Mouse (Mus musculus) limb, embryonic 15.5 days (tissue): ENCODE results near the gene Plb1. TPM values are rescaled to one million over a fixed set of nuclear protein-coding genes. Genes with fewer than 3 reads are reported as not detected.

Experiments used
- ATAC-seq: fragments of 200-750 bp; cut with Nextera tagmentation; 2 replicates; pipeline ENCODE4 v1.8.0; 2017; ENCODE audit warnings: low read depth, moderate TSS enrichment; ENCODE audit not compliant: insufficient number of reproducible peaks, low FRiP score, low TSS enrichment
- H3K27ac ChIP-seq: fragments of 300-500 bp; sonication (generic); 2 replicates; pipeline ENCODE4 v1.5.1; 2015; ENCODE audit warnings: moderate library complexity, mild to moderate bottlenecking, inconsistent platforms
- H3K27me3 ChIP-seq: fragments of 300-500 bp; sonication (generic); 2 replicates; pipeline ENCODE4 v1.6.1; 2015; ENCODE audit warnings: inconsistent platforms
- H3K36me3 ChIP-seq: fragments of 300-500 bp; sonication (generic); 2 replicates; pipeline ENCODE4 v1.6.1; 2015; ENCODE audit warnings: inconsistent platforms
- H3K4me1 ChIP-seq: fragments of 300-500 bp; sonication (generic); 2 replicates; pipeline ENCODE4 v1.6.1; 2015; ENCODE audit warnings: inconsistent platforms
- H3K4me2 ChIP-seq: fragments of 300-500 bp; sonication (generic); 2 replicates; pipeline ENCODE4 v1.6.1; 2015; ENCODE audit warnings: mild to moderate bottlenecking, inconsistent platforms
- H3K4me3 ChIP-seq: fragments of 300-500 bp; sonication (generic); 2 replicates; pipeline ENCODE4 v1.5.1; 2015; ENCODE audit warnings: mild to moderate bottlenecking, inconsistent platforms
- H3K9ac ChIP-seq: fragments of 300-500 bp; sonication (generic); 2 replicates; pipeline ENCODE4 v1.6.1; 2015; ENCODE audit warnings: inconsistent platforms
- H3K9me3 ChIP-seq: fragments of 300-500 bp; sonication (generic); 2 replicates; pipeline ENCODE4 v1.6.1; 2016; ENCODE audit warnings: inconsistent platforms
- WGBS: fragments of 180-500 bp; shearing (Covaris S2); methylation state at CpG from one replicate; pipeline ENCODE4 v1.1.7; 2015; 5-methylcytosine and 5-hydroxymethylcytosine counted together
- polyA plus RNA-seq: library from polyadenylated mRNA; unstranded; fragments of >200 nt; fragmentation: Nextera tagmentation; extraction: Ambion mirVana; gene quantifications from 2 replicates; pipeline ENCODE4 v1.2.1, GENCODE M21; 2015

The Plb1 gene
- polyA plus RNA-seq, 1 experiment from 2014 or later: 1.0 TPM

GRCm38 (mm10) chr5:32261251-32261650 is 28.7 kb downstream of the Plb1 start:
- Histone ChIP-seq H3K36me3 (no peaks in the 10 kb centered on the region), H3K4me1 (no peaks in the 10 kb centered on the region), H3K9ac (no peak overlapping the region), H3K4me3 (no peak overlapping the region), H3K27ac (no peak overlapping the region), H3K4me2 (no peak overlapping the region), H3K9me3 (no peaks in the 10 kb centered on the region), H3K27me3 (no peaks in the 10 kb centered on the region)
- 86% methylated on average over 3 of the region's 3 CpGs for WGBS
- no peak for ATAC-seq

- H3K27ac ChIP-seq: no peak overlapping the region
- no peak overlapping the region for H3K4me3 ChIP-seq
- no peaks in the 10 kb centered on the region for H3K27me3 ChIP-seq
- no peaks in the 10 kb centered on the region for H3K36me3 ChIP-seq
- H3K4me2 ChIP-seq: no peak overlapping the region
- H3K9ac ChIP-seq: no peak overlapping the region
- 81% methylated on average over 4 of the region's 4 CpGs for WGBS
- ATAC-seq: no peak
- H3K9me3 ChIP-seq: no peaks in the 10 kb centered on the region
- no peaks in the 10 kb centered on the region for H3K4me1 ChIP-seq
Measured at GRCm38 (mm10) chr5:32262534-32262933, 30.0 kb downstream of the Plb1 start.

- Histone ChIP-seq H3K4me2 (no peak overlapping the region), H3K9me3 (no peaks in the 10 kb centered on the region), H3K27me3 (no peaks in the 10 kb centered on the region), H3K4me1 (peaks cover 5% of the 10 kb centered on the region; the same call in 1 of the 2 replicates), H3K27ac (no peak overlapping the region), H3K4me3 (no peak overlapping the region), H3K9ac (no peak overlapping the region), H3K36me3 (no peaks in the 10 kb centered on the region)
- 44% methylated on average over 7 of the region's 7 CpGs for WGBS
- ATAC-seq: 0 out of 2 replicates have a peak, but pooled peaks have one; percentile 14
Measured at GRCm38 (mm10) chr5:32272502-32272901, 40.0 kb downstream of the Plb1 start.

- 74% methylated on average over 5 of the region's 5 CpGs for WGBS
Measured at GRCm38 (mm10) chr5:32278000-32278694, 45.6 kb downstream of the Plb1 start.

DNA sequence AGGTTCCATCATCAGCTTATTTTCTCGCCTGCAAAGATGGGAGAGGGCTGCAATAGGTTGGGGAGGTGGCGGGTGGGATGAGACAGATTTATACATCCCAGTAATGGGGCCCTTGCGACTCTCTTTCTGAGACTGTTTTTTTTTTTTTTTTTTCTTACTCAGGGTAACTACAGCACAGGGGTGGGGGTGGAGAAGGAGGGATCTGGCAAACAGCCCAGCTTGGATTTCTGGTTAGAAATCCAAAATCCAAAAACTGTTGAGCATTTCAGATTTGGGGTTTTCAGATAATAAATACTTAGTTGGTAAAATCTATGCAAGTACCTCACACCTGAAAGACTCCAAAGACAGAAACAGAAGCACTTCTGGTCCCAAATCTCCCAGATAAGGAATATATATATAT is 47.6 kb downstream of the Plb1 start:
- H3K36me3 ChIP-seq: no peaks in the 10 kb centered on the region
- H3K27ac ChIP-seq: no peak overlapping the region
- no peaks in the 10 kb centered on the region for H3K9me3 ChIP-seq
- no peak overlapping the region for H3K4me2 ChIP-seq
- H3K27me3 ChIP-seq: no peaks in the 10 kb centered on the region
- H3K4me1 ChIP-seq: peaks cover 11% of the 10 kb centered on the region; the same call in 1 of the 2 replicates
- 46% methylated on average over 3 of the region's 3 CpGs for WGBS
- H3K9ac ChIP-seq: no peak overlapping the region
- H3K4me3 ChIP-seq: no peak overlapping the region
- no peak for ATAC-seq

More at GRCm38 (mm10) chr5:32278000-32278694, 45.6 kb downstream of the Plb1 start:
- H3K36me3 ChIP-seq: no peaks in the 10 kb centered on the region
- H3K9ac ChIP-seq: no peak overlapping the region
- H3K27me3 ChIP-seq: no peaks in the 10 kb centered on the region
- no peak overlapping the region for H3K4me3 ChIP-seq
- no peaks in the 10 kb centered on the region for H3K9me3 ChIP-seq
- 0 out of 2 replicates have a peak, but pooled peaks cover 5% of the 10 kb centered on the region for H3K4me1 ChIP-seq
- no peak overlapping the region for H3K4me2 ChIP-seq
- H3K27ac ChIP-seq: no peak overlapping the region
- ATAC-seq: no peak

- Histone ChIP-seq H3K9me3 (no peaks in the 10 kb centered on the region), H3K36me3 (no peaks in the 10 kb centered on the region), H3K27me3 (no peaks in the 10 kb centered on the region), H3K27ac (no peak overlapping the region), H3K4me3 (no peak overlapping the region), H3K9ac (no peak overlapping the region), H3K4me2 (no peak overlapping the region), H3K4me1 (peaks cover 11% of the 10 kb centered on the region; the same call in 1 of the 2 replicates)
- no peak for ATAC-seq
- WGBS: 35% methylated on average over 4 of the region's 4 CpGs
Measured at GRCm38 (mm10) chr5:32282345-32282744, 49.8 kb downstream of the Plb1 start.

GRCm38 (mm10) chr5:32283457-32283856 is 50.9 kb downstream of the Plb1 start:
- no peaks in the 10 kb centered on the region for H3K36me3 ChIP-seq
- no peak for ATAC-seq
- H3K9me3 ChIP-seq: no peaks in the 10 kb centered on the region
- H3K27me3 ChIP-seq: no peaks in the 10 kb centered on the region
- H3K9ac ChIP-seq: no peak overlapping the region
- H3K27ac ChIP-seq: no peak overlapping the region
- WGBS: 70% methylated on average over 2 of the region's 2 CpGs
- no peak overlapping the region for H3K4me3 ChIP-seq
- H3K4me2 ChIP-seq: no peak overlapping the region
- peaks cover 11% of the 10 kb centered on the region; the same call in 1 of the 2 replicates for H3K4me1 ChIP-seq

DNA sequence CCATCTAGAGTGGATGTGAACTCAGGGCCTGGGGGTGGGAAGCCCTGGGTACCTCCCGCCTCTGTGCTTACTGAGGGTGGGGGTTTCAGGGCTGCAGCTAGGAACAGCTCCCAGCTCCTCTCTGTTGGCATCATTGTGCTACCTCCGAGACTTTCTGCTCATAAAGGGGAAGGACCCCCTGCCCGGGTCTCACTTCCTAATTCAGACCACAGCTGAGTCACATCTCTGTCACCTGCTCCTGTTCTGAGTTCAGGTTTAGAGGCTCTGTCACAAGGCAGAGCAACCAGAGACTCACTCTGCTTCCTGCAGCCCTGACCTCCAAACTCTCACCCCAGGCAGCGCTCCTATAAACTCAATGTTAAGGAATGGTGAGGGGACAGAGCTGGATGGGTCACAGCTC is 53.8 kb downstream of the Plb1 start:
- peaks cover 11% of the 10 kb centered on the region; the same call in 1 of the 2 replicates for H3K4me1 ChIP-seq
- ATAC-seq: no peak
- no peaks in the 10 kb centered on the region for H3K27me3 ChIP-seq
- H3K4me2 ChIP-seq: no peak overlapping the region
- H3K4me3 ChIP-seq: no peak overlapping the region
- H3K9me3 ChIP-seq: no peaks in the 10 kb centered on the region
- H3K9ac ChIP-seq: no peak overlapping the region
- no peaks in the 10 kb centered on the region for H3K36me3 ChIP-seq
- 69% methylated on average over 4 of the region's 4 CpGs for WGBS
- no peak overlapping the region for H3K27ac ChIP-seq

- Histone ChIP-seq H3K9ac (no peak overlapping the region), H3K27ac (no peak overlapping the region), H3K4me1 (peaks cover 5% of the 10 kb centered on the region; the same call in 1 of the 2 replicates), H3K36me3 (no peaks in the 10 kb centered on the region), H3K27me3 (no peaks in the 10 kb centered on the region), H3K4me2 (no peak overlapping the region), H3K4me3 (no peak overlapping the region), H3K9me3 (no peaks in the 10 kb centered on the region)
- ATAC-seq: no peak
Measured at GRCm38 (mm10) chr5:32288021-32288420, 55.5 kb downstream of the Plb1 start.

DNA sequence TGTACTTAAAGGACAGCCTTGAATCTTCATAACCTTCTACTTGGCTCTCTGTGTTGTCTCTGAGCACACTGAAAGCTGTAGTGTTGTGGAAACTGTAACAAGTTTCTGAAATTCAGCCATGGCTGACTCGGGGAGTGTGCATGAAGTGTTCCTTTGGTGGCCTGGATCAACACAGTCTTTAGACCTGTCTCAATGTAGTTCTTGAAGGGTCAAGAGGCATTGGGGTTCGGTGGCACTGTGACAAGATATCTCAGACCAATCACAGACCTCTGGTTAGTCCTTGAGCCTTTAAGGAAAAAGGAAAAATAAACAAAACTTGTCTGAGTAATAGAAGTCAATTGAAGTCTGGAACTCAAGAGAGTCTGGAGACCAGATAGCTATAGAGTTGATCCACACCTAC is 58.8 kb downstream of the Plb1 start:
- H3K4me3 ChIP-seq: no peak overlapping the region
- H3K27ac ChIP-seq: no peak overlapping the region
- H3K4me2 ChIP-seq: no peak overlapping the region
- no peaks in the 10 kb centered on the region for H3K27me3 ChIP-seq
- no peak for ATAC-seq
- no peak overlapping the region for H3K9ac ChIP-seq
- no peaks in the 10 kb centered on the region for H3K9me3 ChIP-seq
- 80% methylated on average over 2 of the region's 2 CpGs for WGBS
- no peaks in the 10 kb centered on the region for H3K4me1 ChIP-seq
- no peaks in the 10 kb centered on the region for H3K36me3 ChIP-seq

DNA sequence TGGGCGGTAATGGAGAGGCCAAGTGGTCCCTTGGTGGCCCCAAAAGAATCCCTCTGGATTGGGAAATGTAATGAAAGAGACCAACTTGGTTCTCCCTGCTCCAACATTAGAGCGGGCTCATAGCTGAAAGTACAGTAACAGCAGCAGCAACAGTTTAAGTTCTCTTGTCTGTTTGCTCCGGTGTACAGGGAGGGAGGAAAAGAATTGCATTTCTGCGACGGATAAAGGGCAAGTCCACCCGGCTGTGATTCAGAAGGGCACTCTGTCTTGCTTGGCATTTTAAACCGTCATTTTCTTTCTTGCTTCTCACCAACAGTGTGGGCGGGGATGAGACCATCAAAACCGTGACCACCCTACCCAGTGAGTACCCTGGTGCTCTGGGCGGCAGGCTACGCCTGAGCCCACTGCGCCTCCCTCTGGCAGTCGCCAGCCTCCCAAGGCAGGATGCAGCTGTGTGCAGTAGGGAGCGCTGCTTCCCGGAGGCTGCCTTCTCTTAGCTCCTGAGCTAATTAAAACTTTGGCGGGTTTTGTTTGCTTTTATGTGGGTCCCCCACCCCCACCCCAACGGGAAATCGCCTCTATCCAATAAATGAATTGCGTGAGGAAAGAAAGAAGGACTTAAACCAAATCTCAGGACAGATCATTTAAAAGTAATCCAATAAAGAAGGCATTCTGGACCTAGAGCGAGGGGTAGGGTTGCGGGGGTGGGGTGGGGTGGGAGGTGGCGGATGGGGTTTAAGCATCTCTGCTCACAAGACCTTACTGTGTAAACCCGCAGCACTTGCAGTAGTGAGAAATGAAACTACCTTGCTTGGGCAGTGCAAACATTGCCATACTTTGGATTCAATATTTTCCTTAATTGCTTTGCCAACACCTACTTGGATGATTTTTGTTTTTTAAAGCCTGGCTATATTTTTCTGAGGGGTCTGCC is 70.7 kb downstream of the Plb1 start:
- no peak for ATAC-seq
- 0 out of 2 replicates have a peak overlapping the region, but pooled peaks have one; percentile 21 for H3K9ac ChIP-seq

GRCm38 (mm10) chr5:32307106-32307505 is 74.6 kb downstream of the Plb1 start:
- H3K9me3 ChIP-seq: no peaks in the 10 kb centered on the region
- ATAC-seq: no peak
- no peak overlapping the region for H3K4me3 ChIP-seq
- no peak overlapping the region for H3K27ac ChIP-seq
- peaks cover 6% of the 10 kb centered on the region for H3K4me1 ChIP-seq
- WGBS: 40% methylated on average over 2 of the region's 2 CpGs
- H3K9ac ChIP-seq: no peak overlapping the region
- no peaks in the 10 kb centered on the region for H3K27me3 ChIP-seq
- no peak overlapping the region for H3K4me2 ChIP-seq
- H3K36me3 ChIP-seq: no peaks in the 10 kb centered on the region

More for the DNA sequence above, 70.7 kb downstream of the Plb1 start:
- Histone ChIP-seq H3K27me3 (no peaks in the 10 kb centered on the region), H3K9me3 (no peaks in the 10 kb centered on the region), H3K4me2 (peak overlapping the region; percentile 42), H3K4me1 (peaks cover 6% of the 10 kb centered on the region), H3K27ac (no peak overlapping the region), H3K36me3 (no peaks in the 10 kb centered on the region), H3K4me3 (peak overlapping the region; percentile 24)
- 10% methylated on average over 23 of the region's 23 CpGs for WGBS
